Mouse (Mus musculus) liver, adult 2 months (tissue): Measurements from ENCODE around the gene Nr2e3.

ENCODE experiments used
- CTCF ChIP-seq: fragments of 200-500 bp; IDR thresholded peaks from 2 replicates; pipeline ENCODE4 v1.5.1; 2011; ENCODE audit warnings: low read depth, low read length, control low read depth
- POLR2A ChIP-seq: fragments of 200-500 bp; IDR thresholded peaks from 2 replicates; pipeline ENCODE4 v1.6.1; 2011; ENCODE audit warnings: low read length, control low read depth; ENCODE audit not compliant: insufficient read depth; ENCODE audit errors: extremely low read depth

DNA sequence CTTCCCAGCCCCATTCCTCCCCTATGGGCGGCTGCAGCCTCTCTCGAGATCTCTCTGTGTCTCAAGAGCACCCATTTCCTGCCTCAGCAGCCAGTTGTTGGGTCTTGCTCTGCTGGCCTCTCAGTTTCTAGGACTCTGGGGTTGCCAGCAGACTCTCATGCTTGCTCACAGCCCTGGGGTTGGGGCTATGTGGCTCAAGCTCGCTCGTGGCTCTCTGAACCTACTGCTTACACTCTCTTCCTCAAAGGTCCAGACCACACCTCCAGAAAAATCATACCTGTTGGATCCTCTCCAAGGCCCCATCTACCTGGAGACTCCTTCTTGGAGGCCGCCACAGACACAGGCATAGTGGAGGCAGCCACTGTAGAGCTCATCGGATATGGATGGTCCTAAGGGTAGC, 10.9 kb downstream of the Nr2e3 start:
- TF ChIP-seq CTCF (no peak), POLR2A (no peak)
